Mouse (Mus musculus) testis, adult 2 months (tissue): Measurements from ENCODE around the gene Tcte2.

Source experiments
- CTCF ChIP-seq: fragments of 200-500 bp; IDR thresholded peaks from 2 replicates; pipeline ENCODE4 v1.5.1; 2012; ENCODE audit warnings: low read depth, mild to moderate bottlenecking, inconsistent platforms, low read length, moderate library complexity; ENCODE audit not compliant: control insufficient read depth, insufficient read depth, insufficient replicate concordance
- POLR2A ChIP-seq: fragments of 200-500 bp; IDR thresholded peaks from 2 replicates; pipeline ENCODE4 v1.6.1; 2012; ENCODE audit warnings: low read depth, mild to moderate bottlenecking, inconsistent platforms, low read length, moderate library complexity; ENCODE audit not compliant: control insufficient read depth

DNA sequence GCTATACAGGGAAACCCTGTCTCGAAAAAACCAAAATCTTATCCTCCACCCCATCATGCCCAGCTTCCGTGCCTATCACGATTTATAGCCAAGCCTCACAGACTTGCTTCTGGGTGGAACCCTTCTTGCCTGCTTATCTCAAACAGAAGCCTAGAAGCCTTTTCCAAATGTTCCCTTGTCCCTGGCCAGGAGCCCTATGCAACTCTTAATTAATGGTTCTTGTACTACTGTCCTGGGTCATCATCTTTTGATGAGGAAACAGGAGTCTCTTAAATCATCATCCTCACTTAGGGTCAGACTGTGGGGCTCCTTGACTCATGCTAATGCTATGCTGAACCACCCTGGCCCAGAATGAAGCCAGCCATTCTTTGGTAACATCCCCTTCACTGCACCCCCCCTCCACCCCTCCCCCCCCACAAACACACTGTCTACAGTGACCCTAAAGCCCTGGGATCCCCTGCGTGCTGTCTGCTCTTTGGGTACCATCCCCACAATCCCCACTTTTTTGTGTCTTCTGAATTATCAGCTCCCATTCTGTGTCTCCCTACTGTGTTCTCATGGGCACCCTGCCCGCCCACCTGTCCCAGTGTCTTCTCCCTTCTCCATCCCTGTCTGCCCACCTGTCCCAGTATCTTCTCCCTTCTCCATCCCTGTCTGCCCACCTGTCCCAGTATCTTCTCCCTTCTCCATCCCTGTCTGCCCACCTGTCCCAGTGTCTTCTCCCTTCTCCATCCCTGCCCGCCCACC is 30.5 kb downstream of the Tcte2 start:
- TF ChIP-seq CTCF (no peak), POLR2A (no peak)
